Mouse (Mus musculus) neutrophil, adult 5-6 weeks (primary cell): Measurements from ENCODE around the gene Ubxn10. TPM values are rescaled to one million over a fixed set of nuclear protein-coding genes. Genes with fewer than 3 reads are reported as not detected.

Experiments used
- ATAC-seq: fragments of 151-379, 151-347 bp; 2 replicates; pipeline ENCODE4 v1.8.0; 2017; ENCODE audit warnings: mild to moderate bottlenecking, moderate TSS enrichment; ENCODE audit not compliant: insufficient number of reproducible peaks, poor library complexity, low FRiP score, severe bottlenecking; ENCODE audit errors: extremely low read depth
- total RNA-seq: library from RNA; stranded (forward); fragments of 200-1000 nt; gene quantifications from 2 replicates; pipeline ENCODE4 v1.2.3, GENCODE M21; 2017

Ubxn10 gene
- total RNA-seq, 1 experiment from 2014 or later, result not detected

GRCm38 (mm10) chr4:138672160-138672559 lies 64.8 kb downstream of the Ubxn10 start:
- ATAC-seq, result no peak

- no peak for ATAC-seq
These were observed 66.7 kb downstream of the Ubxn10 start for GRCm38 (mm10) chr4:138670093-138670889.

GRCm38 (mm10) chr4:138666521-138666920 lies 70.4 kb downstream of the Ubxn10 start:
- ATAC-seq, result no peak

DNA sequence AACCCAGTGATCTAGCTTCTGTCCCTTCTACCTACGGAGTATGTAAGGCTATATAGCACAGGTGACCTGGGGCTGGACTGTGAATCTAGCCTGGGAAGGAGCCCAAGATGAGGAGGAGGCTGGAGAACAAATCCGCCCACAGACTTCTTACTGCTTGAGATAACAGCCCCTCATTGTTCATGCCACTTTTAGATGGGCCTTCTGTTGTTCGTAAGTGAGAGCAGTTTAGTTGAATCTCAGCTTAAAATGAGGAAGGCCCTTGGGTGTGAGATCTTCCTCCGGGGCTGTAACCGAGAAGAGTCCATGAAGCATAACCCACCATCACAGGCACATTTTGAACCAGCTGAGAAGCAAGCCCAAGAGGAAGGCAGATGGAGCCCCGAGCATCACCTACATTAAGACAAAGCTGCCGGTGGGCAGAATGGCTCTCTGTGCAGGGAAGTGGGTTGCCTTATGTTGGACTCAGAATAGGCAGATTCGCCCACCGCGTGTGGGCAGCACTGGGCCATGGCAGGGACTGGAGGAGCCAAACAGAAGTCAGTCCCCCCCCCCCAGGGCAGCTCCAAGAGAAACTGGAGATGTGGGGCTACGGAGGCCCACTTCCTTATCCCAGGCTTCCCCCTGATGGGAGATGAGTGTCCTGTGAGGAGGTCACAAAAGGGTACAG lies 76.9 kb downstream of the Ubxn10 start:
- no peak for ATAC-seq

Other genes starting within 250 kb of the Ubxn10 start
- not detected in 2 replicates for gene Vwa5b1, start 101.3 kb downstream of the Ubxn10 start, total RNA-seq
- gene Pla2g2c, start 12.4 kb downstream of the Ubxn10 start, total RNA-seq, result not detected in 2 replicates
- gene Pla2g2f, start 20.5 kb upstream of the Ubxn10 start, total RNA-seq, result not detected in 2 replicates
- not detected in 2 replicates for gene Pla2g2d, start 38.6 kb upstream of the Ubxn10 start, total RNA-seq
- gene Pla2g5, start 126.3 kb upstream of the Ubxn10 start, total RNA-seq, result not detected in 2 replicates
- not detected in 2 replicates for gene Gm13030, start 136.8 kb upstream of the Ubxn10 start, total RNA-seq
- gene Pla2g2e, start 140.8 kb upstream of the Ubxn10 start, total RNA-seq, result not detected in 2 replicates
- gene Otud3, start 176.8 kb upstream of the Ubxn10 start, total RNA-seq, result 19.8 and 23.3 TPM in 2 replicates
- gene Rnf186, start 229.9 kb upstream of the Ubxn10 start, total RNA-seq, result not detected in 2 replicates
- gene Tmco4, start 235.7 kb upstream of the Ubxn10 start, total RNA-seq, result 16.5 and 22.1 TPM in 2 replicates